Mouse (Mus musculus): ENCODE measurements around the gene Cdc7.
"Not testable (repeated sequence)": the region's sequence is repeated elsewhere in the genome, so short reads cannot be mapped to it uniquely, and the experiment has no call there.

Gene Cdc7

GRCm38 (mm10) chr5:106963584-106964512 lies at the start of gene Cdc7:
Gene Cdc7 (plus strand): TSS chr5:106964322.
- peak; percentile 91 for DNase-seq

DNA sequence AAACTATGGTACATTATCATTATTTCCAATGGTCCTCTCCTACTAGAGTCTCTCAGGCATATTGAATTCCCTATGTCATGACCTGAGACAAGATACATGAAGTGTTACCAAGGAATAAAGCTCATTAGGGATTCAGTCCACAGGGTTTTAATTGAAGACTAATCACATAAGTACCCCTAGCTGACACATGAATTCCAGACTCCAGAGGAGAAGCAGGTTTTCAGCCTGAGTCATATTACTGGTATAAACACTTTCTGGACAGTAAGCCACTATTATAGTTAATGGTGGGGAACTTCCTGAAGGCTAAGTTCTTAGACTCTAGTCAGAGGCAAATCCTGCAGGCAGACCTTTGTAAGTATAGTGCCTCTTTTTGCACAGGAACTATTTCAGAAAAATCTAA lies 44.8 kb upstream of the Cdc7 start:
- DNase-seq = no peak

DNA sequence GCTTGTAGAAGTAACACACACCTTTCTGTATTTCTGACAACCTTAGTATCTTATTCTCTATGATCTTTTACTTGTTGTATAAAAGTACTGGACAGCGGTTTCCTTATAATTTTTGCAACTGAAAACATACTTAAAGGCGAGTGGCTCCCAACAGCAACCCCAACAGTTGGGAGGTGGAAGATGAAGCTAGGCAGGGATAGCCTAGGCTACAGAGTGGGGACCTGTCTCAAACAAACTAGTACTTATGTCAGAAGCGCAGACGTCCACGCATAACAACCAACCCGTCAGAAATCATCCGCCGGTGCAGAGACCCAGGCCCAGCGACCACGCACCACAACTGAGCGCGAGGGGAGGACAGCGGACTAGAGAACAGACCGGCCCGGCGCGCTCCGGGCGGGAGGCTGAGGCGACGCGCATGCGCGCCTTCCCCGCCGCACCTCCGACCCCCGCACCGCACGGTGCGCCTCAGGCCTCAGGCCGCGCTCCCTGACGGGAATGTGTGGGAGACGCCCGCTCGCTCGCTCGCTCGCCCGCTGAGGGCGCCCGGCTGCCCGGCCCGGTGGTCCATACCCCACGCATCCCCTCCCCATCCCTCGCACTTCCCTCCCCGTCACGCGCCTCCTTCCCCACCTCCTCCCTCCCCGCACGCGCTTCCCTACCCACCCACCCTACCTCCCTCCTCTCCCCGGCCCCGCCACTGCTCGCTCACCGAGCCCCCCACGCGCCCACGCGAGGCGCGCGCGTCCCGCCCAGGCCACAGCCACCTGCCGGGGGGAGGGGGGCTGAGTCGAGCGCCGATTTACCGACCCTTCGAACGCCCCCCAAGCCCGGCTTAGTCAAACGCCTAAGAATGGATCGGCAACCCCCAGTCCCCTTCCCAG lies 38.4 kb upstream of the Cdc7 start, which contains the start of gene Hfm1:
Hfm1 (minus strand) TSS at position 834 of the 881 bp plus-strand sequence.
- DNase-seq = peak; percentile 78

GRCm38 (mm10) chr5:106926369-106926686 lies 37.8 kb upstream of the Cdc7 start:
- DNase-seq = no peak

GRCm38 (mm10) chr5:106927996-106928395 lies 36.1 kb upstream of the Cdc7 start:
- DNase-seq = no peak

DNA sequence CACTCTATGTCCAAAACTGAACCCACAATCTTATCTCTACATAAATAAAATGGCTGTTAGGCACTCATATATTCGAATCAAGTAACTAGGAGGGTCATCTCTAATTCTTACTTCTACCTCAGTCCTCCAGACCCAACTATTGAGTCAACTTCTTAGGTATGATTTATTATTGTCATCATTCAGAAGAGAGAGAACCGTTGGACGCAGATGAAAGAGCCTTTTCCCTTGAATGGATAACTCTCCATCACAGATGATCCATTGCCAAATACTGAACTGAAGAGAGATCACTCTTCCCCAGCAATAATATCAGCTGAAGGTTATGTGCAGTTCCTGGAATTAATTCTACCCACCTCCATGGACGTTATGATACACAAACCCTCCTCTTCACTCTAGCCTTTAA lies 17.8 kb upstream of the Cdc7 start:
- DNase-seq = no peak

DNA sequence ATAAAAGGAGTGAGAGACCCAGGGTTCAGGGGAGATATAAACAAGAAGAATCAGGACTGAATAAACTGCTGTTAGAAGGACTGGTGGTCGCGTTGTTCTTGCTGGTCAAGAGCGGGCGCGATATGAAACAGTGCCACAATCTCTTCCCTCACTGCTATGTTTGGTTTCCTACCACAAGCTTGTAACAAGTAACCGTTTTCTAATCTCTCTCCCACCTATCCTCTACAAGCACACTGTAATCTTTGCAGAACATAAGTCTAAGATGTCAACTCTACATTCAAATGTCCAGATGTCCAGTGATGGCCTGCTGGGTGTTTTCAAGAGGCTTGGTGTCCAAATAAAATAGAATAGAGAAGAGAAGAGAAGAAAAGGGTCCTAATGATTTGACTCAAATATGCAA lies 15.4 kb upstream of the Cdc7 start:
- no peak for DNase-seq

DNA sequence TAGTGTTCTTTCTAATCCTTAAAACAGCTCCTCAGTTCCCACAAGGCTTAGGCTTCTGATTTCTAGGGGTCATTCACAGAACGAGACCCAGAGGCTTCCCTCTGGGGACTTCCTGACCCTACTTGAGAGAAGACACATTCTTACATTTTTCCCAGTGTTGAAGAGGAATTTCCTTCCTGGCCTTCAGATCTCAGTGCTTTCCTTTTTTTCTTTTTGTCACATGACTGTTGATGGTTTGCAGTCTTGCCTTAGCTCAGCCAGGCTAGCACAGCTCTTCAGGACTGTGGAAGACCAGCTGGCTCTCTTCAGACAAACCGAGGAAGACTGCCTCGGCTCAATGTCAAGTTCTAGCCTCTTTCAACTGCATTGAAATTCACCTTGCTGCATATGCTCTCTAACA lies 7.7 kb upstream of the Cdc7 start:
- no peak for DNase-seq

GRCm38 (mm10) chr5:106959031-106959430 lies 5.1 kb upstream of the Cdc7 start:
- DNase-seq = no peak

- DNase-seq = no peak
These were observed 3.7 kb upstream of the Cdc7 start for GRCm38 (mm10) chr5:106960451-106960850.

DNA sequence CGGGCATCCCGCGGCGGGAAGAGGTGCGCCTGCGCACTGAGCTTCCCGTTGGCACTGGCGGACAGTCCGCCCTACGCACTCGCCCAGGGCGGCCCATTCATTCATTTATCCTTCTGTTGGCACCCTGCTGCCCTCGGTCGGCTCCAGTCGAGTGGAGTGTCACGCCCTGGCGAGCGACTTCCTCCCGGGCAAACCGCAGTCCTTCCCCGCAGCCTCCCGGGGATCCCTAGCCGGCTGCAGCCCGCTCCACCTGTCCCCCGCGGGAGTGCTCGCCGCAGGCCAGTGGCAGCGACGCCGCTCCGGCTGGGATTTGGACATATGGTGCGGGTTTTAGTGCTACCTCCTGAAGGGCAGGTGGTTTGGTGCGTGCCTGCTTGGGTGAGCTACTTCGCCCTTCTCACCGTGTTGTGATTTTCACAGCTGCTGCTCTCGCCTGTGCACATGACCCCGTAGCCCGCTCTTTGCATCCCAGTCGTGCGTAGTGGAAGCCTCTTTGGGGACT lies 442 bp downstream of the Cdc7 start:
- no peak for DNase-seq

DNA sequence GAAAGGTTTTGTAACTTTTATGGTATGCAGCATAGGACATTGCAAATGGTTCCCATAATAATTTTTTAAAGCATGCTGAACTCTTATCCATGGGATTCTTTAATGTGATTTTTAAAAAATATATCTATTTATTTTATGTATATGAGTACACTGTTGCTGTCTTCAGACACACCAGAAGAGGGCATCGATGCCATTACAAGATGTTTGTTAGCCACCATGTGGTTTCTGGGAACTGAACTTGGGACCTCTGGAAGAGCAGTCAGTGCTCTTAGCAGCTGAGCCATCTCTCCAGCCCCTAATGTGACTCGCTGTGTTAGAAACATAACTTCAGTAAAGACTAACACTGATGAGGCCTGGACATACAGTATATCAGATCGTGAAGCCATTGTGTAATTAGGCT lies 2.3 kb downstream of the Cdc7 start:
- no peak for DNase-seq

GRCm38 (mm10) chr5:106967578-106967977 lies 3.5 kb downstream of the Cdc7 start:
- no peak for DNase-seq

GRCm38 (mm10) chr5:106973883-106974282 lies 9.8 kb downstream of the Cdc7 start:
- no peak for DNase-seq

GRCm38 (mm10) chr5:106979156-106979555 lies 15.0 kb downstream of the Cdc7 start:
- no peak for DNase-seq

- no peak for DNase-seq
These were observed 18.3 kb downstream of the Cdc7 start for GRCm38 (mm10) chr5:106982298-106982952.

GRCm38 (mm10) chr5:106984934-106985333 lies 20.8 kb downstream of the Cdc7 start:
- DNase-seq = not testable (repeated sequence)

GRCm38 (mm10) chr5:106985594-106985993 lies 21.5 kb downstream of the Cdc7 start:
- DNase-seq = no peak

DNA sequence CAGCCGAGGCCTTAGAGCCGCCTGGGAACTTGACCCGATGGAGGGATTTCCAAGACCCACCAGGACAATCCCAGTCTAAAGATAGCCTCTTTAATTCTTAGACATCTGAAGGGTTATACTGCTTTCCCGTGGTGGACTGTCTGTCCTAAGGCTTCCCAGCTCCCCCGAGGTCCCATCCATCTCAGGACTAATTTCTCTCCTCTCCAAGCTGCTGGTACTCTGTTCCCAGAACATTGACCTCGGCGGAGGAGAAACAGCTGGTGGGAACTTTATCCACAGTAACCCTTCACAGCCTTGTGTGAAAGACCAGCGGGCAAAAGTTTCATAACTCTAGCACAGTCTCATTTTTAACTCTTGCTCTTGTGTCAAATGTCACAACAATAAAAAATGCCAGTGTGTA lies 25.1 kb downstream of the Cdc7 start:
- no peak for DNase-seq

DNA sequence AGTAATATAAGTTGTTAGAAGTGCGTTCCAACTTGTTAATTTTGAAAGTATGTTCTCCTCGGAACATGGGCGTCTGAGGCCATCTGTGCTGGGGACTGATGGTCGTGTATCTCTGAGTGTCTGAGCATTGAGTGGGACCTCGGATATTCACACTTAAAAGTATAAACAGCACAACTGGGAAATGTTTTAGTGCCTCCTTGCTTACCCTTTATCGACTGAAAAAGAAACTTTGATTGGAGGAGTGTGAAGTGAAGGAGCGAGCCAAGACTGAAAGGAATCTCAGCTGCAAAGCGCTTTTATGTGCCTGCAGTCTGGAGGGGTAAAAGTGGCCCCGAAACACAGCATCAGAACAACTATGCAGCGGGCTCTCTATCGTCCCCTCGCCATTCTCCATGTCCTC lies 25.7 kb downstream of the Cdc7 start:
- no peak for DNase-seq

- peak; percentile 20 for DNase-seq
These were observed 26.6 kb downstream of the Cdc7 start for GRCm38 (mm10) chr5:106990639-106991299.

GRCm38 (mm10) chr5:106991300-106991929 lies 27.3 kb downstream of the Cdc7 start:
- no peak for DNase-seq
